Mouse (Mus musculus) midbrain, embryonic 15.5 days (tissue): ENCODE measurements at regions not wholly inside any gene's neighbourhood (a gene's known extent, or its start where the extent isn't known, plus 50 kb on each side); places are given as distances from the start of the nearest gene placed in this dataset.
"Not testable (repeated sequence)": the region's sequence is repeated elsewhere in the genome, so short reads cannot be mapped to it uniquely, and the experiment has no call there.

Experiments used
- ATAC-seq: fragments of 200-750 bp; cut with Nextera tagmentation; replicated peaks from 2 replicates; pipeline ENCODE4 v1.8.0; 2017; ENCODE audit warnings: moderate TSS enrichment
- H3K27ac ChIP-seq: fragments of 300-500 bp; sonication (generic); 2 replicates; pipeline ENCODE4 v1.5.1; 2015; ENCODE audit warnings: mild to moderate bottlenecking, inconsistent platforms
- H3K27me3 ChIP-seq: fragments of 300-500 bp; sonication (generic); replicated peaks from 2 replicates; pipeline ENCODE4 v1.6.1; 2015; ENCODE audit warnings: inconsistent platforms
- H3K36me3 ChIP-seq: fragments of 300-500 bp; sonication (generic); replicated peaks from 2 replicates; pipeline ENCODE4 v1.6.1; 2015; ENCODE audit warnings: inconsistent platforms
- H3K4me1 ChIP-seq: fragments of 300-500 bp; sonication (generic); 2 replicates; pipeline ENCODE4 v1.6.1; 2015; ENCODE audit warnings: inconsistent platforms
- H3K4me2 ChIP-seq: fragments of 300-500 bp; sonication (generic); 2 replicates; pipeline ENCODE4 v1.6.1; 2015; ENCODE audit warnings: inconsistent platforms, mild to moderate bottlenecking, moderate library complexity
- H3K4me3 ChIP-seq: fragments of 300-500 bp; sonication (generic); 2 replicates; pipeline ENCODE4 v1.5.1; 2015; ENCODE audit warnings: mild to moderate bottlenecking, inconsistent platforms
- H3K9ac ChIP-seq: fragments of 300-500 bp; sonication (generic); 2 replicates; pipeline ENCODE4 v1.6.1; 2015; ENCODE audit warnings: mild to moderate bottlenecking, inconsistent platforms
- H3K9me3 ChIP-seq: fragments of 300-500 bp; sonication (generic); 2 replicates; pipeline ENCODE4 v1.6.1; 2016; ENCODE audit warnings: inconsistent platforms
- WGBS: fragments of 180-500 bp; shearing (Covaris S2); methylation state at CpG from one replicate; pipeline ENCODE4 v1.1.7; 2015; ENCODE audit warnings: mixed read lengths; 5-methylcytosine and 5-hydroxymethylcytosine counted together

DNA sequence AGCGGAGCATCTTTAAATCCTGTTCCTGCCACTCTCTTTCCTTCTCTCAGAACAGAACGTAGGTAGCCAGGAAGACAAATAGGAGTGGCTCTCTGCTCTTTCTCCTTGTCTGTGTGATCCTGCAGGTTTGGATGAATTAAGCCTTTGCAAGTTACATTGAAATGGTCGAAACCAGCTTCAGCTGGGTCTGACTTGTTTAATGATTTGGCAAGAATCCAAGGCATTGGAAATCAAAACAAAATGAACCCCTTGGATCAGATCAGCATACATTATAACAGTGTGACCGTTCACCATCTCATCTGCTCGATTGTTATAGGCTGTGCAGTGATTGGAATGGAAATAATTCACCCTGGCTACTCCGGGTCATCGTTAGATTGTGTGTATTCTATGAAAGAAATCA lies 157.6 kb upstream of the Pmfbp1 start:
- no peak for ATAC-seq
- no peaks in the 10 kb centered on the region for H3K9me3 ChIP-seq
- H3K9ac ChIP-seq: no peak overlapping the region
- H3K4me3 ChIP-seq: no peak overlapping the region
- H3K4me2 ChIP-seq: no peak overlapping the region
- H3K4me1 ChIP-seq: peaks cover 19% of the 10 kb centered on the region
- H3K27me3 ChIP-seq: no peaks in the 10 kb centered on the region
- 30% methylated on average over 7 of the region's 7 CpGs for WGBS
- no peaks in the 10 kb centered on the region for H3K36me3 ChIP-seq
- peak overlapping the region; percentile 36 for H3K27ac ChIP-seq

DNA sequence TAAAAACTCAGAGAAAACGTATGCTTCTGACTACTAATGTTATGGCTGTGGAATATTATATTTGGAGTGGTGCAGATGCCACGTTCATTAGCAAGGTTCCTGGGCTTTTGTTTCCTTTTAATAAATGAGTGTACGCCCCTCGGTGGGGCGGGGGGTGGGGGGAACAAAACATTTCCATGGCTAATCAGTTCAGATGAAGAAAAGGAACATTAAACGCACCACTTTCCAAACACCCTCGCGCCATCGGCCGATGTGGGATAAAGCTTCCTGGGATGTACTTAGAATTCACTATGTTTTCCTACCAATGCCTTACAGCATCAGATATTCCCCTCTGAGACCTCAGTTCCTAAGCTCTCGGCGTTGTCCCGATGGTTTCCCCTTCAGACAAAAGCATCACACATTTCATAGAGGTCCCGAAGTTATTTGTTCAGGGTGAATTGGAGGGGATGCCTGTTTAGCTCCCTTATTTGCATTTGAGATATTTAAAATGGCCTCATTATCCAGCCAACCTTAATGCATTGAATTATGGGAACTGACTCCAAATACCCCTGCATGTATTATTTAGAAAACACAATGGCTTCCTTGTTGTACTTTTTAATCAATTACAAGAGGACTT lies 155.5 kb upstream of the Pmfbp1 start:
- ATAC-seq: no peak
- H3K4me2 ChIP-seq: peak overlapping the region; percentile 35
- H3K27me3 ChIP-seq: no peaks in the 10 kb centered on the region
- H3K4me1 ChIP-seq: peaks cover 19% of the 10 kb centered on the region
- peak overlapping the region; percentile 19 for H3K4me3 ChIP-seq
- no peaks in the 10 kb centered on the region for H3K36me3 ChIP-seq
- H3K9me3 ChIP-seq: no peaks in the 10 kb centered on the region
- peak overlapping the region; percentile 48; the same call in 1 of the 2 replicates for H3K27ac ChIP-seq
- WGBS: 27% methylated on average over 14 of the region's 14 CpGs
- no peak overlapping the region for H3K9ac ChIP-seq

DNA sequence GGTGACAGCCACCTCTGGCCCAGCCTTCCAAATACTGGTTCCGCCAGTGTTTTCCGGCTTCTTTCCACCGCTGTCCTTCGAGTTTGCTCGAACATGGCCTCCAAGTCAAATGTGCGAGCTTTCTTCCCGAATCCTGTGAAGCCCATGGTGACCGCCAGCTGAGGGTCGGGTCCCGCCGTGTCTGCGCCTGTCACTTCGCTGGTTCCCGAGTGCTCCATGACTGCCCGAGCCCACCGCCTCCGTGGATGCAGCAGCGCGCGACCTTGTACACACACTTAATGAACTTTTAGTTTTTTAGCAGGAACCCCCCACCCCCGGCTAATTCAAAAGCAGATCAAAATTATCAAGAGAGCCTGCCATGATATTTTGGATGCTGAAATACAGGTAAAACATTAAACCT lies 153.2 kb upstream of the Pmfbp1 start:
- ATAC-seq: not testable (repeated sequence)

DNA sequence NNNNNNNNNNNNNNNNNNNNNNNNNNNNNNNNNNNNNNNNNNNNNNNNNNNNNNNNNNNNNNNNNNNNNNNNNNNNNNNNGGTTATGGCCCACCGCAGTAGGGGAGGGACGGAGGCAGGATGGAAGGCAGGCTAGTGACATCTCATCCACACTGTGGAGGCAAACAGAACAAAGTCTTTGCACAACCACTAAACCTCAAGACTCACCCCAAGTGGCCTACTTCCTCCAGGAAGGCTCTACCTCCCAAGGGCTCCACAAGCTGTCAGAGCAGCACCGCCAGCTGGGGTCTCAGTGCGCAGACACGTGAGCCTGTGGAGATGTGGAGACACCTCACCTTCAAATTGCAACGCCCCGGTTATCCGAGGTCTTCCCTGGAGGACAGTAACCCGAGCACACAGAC lies 138.7 kb upstream of the Pmfbp1 start:
- Histone ChIP-seq H3K9me3 (no peaks in the 10 kb centered on the region), H3K27ac (peak overlapping the region; percentile 29; the same call in 1 of the 2 replicates), H3K9ac (no peak overlapping the region), H3K4me1 (peaks cover 48% of the 10 kb centered on the region), H3K27me3 (no peaks in the 10 kb centered on the region), H3K4me2 (no peak overlapping the region), H3K4me3 (no peak overlapping the region), H3K36me3 (no peaks in the 10 kb centered on the region)
- no peak for ATAC-seq
- 89% methylated on average over 9 of the region's 9 CpGs for WGBS

More for the DNA sequence above, 153.2 kb upstream of the Pmfbp1 start:
- not testable (repeated sequence) for H3K4me3 ChIP-seq, H3K9me3 ChIP-seq, H3K4me2 ChIP-seq, H3K9ac ChIP-seq, H3K27me3 ChIP-seq, H3K36me3 ChIP-seq, H3K27ac ChIP-seq
- 95% methylated on average over 21 of the region's 21 CpGs for WGBS
- peaks cover 19% of the 10 kb centered on the region for H3K4me1 ChIP-seq

DNA sequence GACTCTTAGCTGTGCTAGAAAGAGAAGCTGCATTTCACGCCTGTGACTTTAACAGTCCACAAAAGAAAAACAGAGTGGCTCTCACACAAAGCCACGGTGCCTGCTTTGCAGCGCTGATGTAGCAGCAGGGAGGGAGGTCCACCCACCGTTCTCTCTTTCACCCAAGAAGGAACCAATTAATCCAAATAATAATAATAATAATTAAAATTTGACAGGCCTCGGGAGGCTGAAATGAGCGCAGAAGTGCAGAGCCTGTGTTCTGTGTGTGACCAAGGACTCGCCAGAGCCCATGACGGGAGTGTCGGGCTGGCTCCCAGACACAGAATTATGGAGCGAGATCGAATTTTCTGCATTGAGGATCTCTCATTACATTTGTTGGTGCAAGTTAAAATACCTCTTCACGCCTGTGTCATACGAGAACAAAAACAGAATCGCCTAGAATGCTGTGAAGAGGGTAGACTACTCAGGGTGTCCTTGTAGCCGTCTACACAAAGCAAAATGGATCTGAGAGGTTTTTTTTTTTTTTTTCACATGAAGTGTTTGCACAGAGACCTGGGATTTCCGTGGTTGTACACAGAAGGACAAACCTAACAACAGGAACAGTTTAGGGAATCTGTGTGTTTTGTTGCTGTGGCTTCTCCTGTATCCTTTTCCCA lies 134.3 kb upstream of the Pmfbp1 start:
- Histone ChIP-seq H3K9me3 (no peaks in the 10 kb centered on the region), H3K27ac (peak overlapping the region; percentile 97), H3K4me3 (0 out of 2 replicates have a peak overlapping the region, but pooled peaks have one; percentile 15), H3K9ac (peak overlapping the region; percentile 46), H3K27me3 (no peaks in the 10 kb centered on the region), H3K4me1 (peaks cover 39% of the 10 kb centered on the region), H3K36me3 (no peaks in the 10 kb centered on the region), H3K4me2 (peak overlapping the region; percentile 56)
- 7% methylated on average over 16 of the region's 16 CpGs for WGBS
- peak; percentile 72 for ATAC-seq

DNA sequence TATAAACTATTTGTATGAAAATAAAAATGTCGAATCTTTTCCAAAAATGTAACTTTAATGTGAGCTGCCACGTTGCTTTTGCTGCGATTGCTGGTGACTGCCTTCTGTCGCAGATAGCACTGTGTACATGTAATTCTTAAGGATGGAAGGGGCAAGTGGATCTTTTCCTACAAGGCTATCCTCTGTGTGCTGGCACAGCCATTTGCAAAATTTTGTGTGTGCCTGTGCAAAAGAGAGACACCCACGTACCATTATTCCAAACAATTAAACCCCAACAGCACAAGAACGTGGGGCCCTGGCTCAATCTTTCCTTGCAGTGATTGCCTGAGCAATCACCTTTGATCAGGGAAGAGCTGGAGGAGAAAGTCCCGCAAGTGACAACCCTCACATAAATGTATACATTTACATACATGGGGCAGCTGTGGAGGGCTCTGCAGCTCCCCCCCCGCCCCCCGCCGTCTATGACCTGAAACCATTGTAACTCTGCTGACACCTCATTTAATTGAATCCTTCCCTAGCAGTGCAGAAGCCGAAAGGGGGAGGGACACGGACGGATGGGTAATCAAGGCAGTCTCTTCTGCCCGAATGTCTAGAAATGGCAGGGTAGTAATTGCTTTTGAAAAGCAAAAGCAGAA lies 133.6 kb upstream of the Pmfbp1 start:
- Histone ChIP-seq H3K27me3 (no peaks in the 10 kb centered on the region), H3K27ac (peak overlapping the region; percentile 97), H3K4me2 (peak overlapping the region; percentile 56), H3K4me3 (no peak overlapping the region), H3K9me3 (no peaks in the 10 kb centered on the region), H3K4me1 (peaks cover 39% of the 10 kb centered on the region), H3K9ac (peak overlapping the region; percentile 46), H3K36me3 (no peaks in the 10 kb centered on the region)
- 9% methylated on average over 14 of the region's 14 CpGs for WGBS
- ATAC-seq: peak; percentile 72

DNA sequence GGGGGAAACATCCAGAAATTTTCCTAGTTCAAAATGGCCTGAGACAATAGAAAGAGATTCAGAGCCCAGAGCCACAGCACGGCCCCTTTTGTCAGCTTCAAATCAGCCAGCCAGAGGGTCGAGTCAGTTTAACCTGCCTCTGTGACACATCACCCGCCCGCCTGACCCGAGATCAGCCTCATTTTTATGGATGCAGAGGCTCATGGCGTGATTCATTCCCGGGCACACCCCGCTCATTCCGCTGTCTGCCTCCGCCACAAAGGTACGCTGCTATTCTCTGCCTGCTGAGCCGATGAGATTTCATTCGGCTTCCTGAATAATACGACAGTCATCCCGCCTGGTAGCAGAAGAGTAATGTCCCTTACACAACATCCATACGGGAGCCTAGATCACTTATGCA lies 132.9 kb upstream of the Pmfbp1 start:
- Histone ChIP-seq H3K27ac (peak overlapping the region; percentile 97), H3K4me3 (peak overlapping the region; percentile 26), H3K4me2 (peak overlapping the region; percentile 56), H3K4me1 (peaks cover 39% of the 10 kb centered on the region), H3K9ac (peak overlapping the region; percentile 46), H3K27me3 (no peaks in the 10 kb centered on the region), H3K36me3 (no peaks in the 10 kb centered on the region), H3K9me3 (no peaks in the 10 kb centered on the region)
- whole genome bisulfite sequencing: 2% methylated on average over 16 of the region's 16 CpGs
- peak; percentile 62 for ATAC-seq

DNA sequence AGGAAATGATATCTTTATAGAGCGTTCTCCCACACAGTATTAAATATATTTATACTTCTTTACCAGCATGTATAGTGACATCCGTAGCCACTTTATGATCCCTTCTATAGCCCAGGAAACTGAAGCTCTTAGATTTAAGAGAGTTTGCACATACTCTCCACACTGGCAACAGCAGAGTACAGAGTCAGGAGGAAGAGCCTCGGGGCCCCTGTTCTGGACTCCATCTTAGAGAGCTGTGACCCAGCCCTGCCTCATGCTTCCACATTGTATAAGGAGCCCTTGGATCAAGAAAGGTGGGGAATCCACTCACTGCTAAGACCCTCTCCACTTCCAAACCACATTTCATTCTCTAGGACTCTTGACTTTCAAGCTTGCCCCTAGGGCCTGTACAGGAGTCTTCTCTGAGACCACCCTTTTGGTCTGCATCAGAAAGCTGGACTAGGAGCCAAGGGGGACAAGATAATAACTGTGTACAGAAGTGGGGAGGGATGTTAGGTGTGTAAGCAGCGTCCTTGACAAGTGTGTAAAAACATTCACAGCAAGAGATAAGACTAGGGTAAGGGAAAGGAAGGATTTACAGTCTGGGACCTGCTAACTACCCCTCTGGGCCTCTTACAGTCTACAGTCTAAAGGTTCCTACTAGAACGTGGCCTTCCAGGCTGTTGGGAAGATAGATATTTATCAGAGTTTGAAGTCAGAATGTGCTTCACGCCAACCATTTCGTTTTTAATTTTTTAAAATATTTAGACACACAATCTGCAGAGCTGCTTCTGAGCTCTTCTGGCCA lies 132.1 kb upstream of the Pmfbp1 start:
- no peak for ATAC-seq
- Histone ChIP-seq H3K9ac (no peak overlapping the region), H3K36me3 (no peaks in the 10 kb centered on the region), H3K27me3 (no peaks in the 10 kb centered on the region), H3K27ac (peak overlapping the region; percentile 97), H3K4me2 (peak overlapping the region; percentile 56; the same call in 1 of the 2 replicates), H3K4me3 (no peak overlapping the region), H3K9me3 (no peaks in the 10 kb centered on the region), H3K4me1 (peaks cover 39% of the 10 kb centered on the region)
- 81% methylated on average over 7 of the region's 7 CpGs for WGBS

DNA sequence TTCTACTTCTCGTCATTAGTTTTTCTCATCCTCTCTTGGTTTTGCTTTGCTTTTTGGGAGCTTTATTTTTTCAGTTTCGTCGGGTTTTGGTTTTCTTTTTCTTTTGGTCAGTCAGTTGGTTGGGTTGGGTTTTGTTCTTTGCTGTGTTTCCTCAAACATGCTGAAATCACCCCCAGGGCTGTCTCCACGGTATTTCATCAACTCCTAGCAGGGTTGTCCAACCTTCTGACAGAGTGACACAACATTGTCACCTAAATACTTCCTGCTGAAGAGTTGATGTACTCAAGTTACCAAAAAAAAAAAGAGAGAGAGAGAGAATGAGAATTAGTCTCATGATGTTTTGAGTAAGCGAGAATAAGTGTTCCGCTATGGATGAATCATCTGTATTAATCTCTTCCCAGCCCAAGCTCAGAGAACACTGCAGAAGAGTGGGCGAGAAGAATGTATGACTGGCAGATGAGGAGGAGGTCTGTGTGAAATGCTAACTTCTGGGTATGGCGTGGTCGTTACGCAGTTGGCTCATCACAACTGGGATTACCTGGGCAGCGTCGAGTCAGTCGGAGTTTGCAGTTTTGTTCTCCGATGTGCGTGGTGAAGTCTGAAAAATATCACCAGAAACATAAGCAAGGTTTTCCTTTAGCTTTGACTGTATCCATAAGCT lies 130.5 kb upstream of the Pmfbp1 start:
- WGBS: 92% methylated on average over 15 of the region's 15 CpGs
- Histone ChIP-seq H3K27me3 (no peaks in the 10 kb centered on the region), H3K4me1 (peaks cover 37% of the 10 kb centered on the region), H3K9ac (no peak overlapping the region), H3K4me2 (no peak overlapping the region), H3K27ac (no peak overlapping the region), H3K9me3 (no peaks in the 10 kb centered on the region), H3K36me3 (no peaks in the 10 kb centered on the region), H3K4me3 (no peak overlapping the region)
- no peak for ATAC-seq

DNA sequence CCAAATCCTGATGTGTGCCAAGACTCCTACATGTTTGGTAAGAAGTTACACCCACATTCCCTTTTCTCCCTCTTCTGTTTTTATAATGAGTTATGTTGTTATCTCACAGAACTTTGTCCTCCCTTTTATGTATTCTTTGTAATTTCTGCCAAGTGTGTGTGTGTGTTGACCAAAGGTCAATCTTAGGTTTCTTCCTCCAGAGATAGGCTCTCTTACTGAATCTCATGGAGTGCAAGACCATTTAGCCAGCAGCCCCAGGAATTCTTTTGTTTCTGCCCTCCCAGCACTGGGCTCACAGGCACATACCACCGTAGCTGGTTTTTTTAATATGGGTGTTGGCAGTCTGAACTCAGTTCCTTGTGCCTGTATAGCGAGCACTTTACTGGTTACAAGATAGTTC lies 119.8 kb upstream of the Pmfbp1 start:
- Histone ChIP-seq H3K36me3 (no peaks in the 10 kb centered on the region), H3K4me3 (no peak overlapping the region), H3K4me2 (no peak overlapping the region), H3K27ac (no peak overlapping the region), H3K9ac (no peak overlapping the region), H3K4me1 (no peaks in the 10 kb centered on the region), H3K9me3 (no peaks in the 10 kb centered on the region), H3K27me3 (no peaks in the 10 kb centered on the region)
- no peak for ATAC-seq
- 78% methylated on average over 2 of the region's 2 CpGs for WGBS

DNA sequence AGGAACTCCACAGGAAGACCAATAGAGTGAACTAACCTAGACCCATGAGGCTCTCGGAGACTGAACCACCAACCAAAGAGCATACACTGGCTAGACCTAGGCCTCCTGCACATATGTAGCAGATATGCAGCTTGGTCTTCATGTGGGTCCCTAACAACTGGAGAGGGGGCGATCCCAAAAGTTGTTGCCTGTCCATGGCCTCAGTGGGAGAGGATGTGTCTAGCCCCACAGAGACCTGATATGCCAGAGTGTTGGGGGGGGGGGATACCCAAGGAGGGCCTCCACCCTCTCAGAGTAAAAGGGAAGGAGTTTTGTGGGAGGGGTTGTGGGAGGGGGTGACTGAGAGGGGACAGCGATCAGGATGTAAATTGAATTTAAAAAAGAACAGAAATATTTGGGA lies 108.9 kb upstream of the Pmfbp1 start:
- H3K9ac ChIP-seq: no peak overlapping the region
- no peak for ATAC-seq
- no peaks in the 10 kb centered on the region for H3K4me1 ChIP-seq
- H3K4me3 ChIP-seq: no peak overlapping the region
- H3K9me3 ChIP-seq: no peaks in the 10 kb centered on the region
- H3K4me2 ChIP-seq: no peak overlapping the region
- H3K27ac ChIP-seq: no peak overlapping the region
- no peaks in the 10 kb centered on the region for H3K36me3 ChIP-seq
- no peaks in the 10 kb centered on the region for H3K27me3 ChIP-seq
- WGBS: 93% methylated on average over 3 of the region's 3 CpGs
